Mouse (Mus musculus) kidney, postnatal 4 days (tissue): Measurements from ENCODE around the gene Uqcrc2.
A peak's percentile ranks its signal among the peaks of the same experiment; 100 is the strongest.

Source experiments
- DNase-seq, 2 experiments: peaks; one replicate each; pipeline ENCODE4 v3.0.0; 2021; ENCODE audit warnings: mixed read lengths in 2 of 2

The Uqcrc2 gene

GRCm38 (mm10) chr7:120634711-120635361 is at the start of gene Uqcrc2:
Gene Uqcrc2, plus strand, starts transcription at chr7:120635176.
- peak; percentile 91 to 94 for DNase-seq

GRCm38 (mm10) chr7:120597203-120597743 is 37.7 kb upstream of the Uqcrc2 start:
- no peak for DNase-seq

- peak; percentile 44 to 64 for DNase-seq
These were observed 37.2 kb upstream of the Uqcrc2 start for GRCm38 (mm10) chr7:120597744-120598243.

- DNase-seq, result no peak
These were observed 36.6 kb upstream of the Uqcrc2 start for GRCm38 (mm10) chr7:120598355-120598754.

- no peak for DNase-seq
These were observed 14.8 kb upstream of the Uqcrc2 start for GRCm38 (mm10) chr7:120620075-120620771.

- no peak for DNase-seq
These were observed 14.1 kb upstream of the Uqcrc2 start for GRCm38 (mm10) chr7:120620841-120621240.

- DNase-seq, result peak; percentile 15 to 16
These were observed 2.5 kb upstream of the Uqcrc2 start for GRCm38 (mm10) chr7:120632518-120632917.

GRCm38 (mm10) chr7:120634301-120634700 is 675 bp upstream of the Uqcrc2 start:
- DNase-seq, result peak; percentile 13 to 41

GRCm38 (mm10) chr7:120635362-120635781 is 396 bp downstream of the Uqcrc2 start:
- no peak for DNase-seq

GRCm38 (mm10) chr7:120635821-120636220 is 845 bp downstream of the Uqcrc2 start:
- DNase-seq, result peak; percentile 11 to 16

- peak in 1 of 2 experiments; percentile 21 for DNase-seq
These were observed 8.2 kb downstream of the Uqcrc2 start for GRCm38 (mm10) chr7:120643217-120643616.

GRCm38 (mm10) chr7:120647849-120648248 is 12.9 kb downstream of the Uqcrc2 start:
- DNase-seq, result no peak

GRCm38 (mm10) chr7:120662079-120662478 is 27.1 kb downstream of the Uqcrc2 start:
- DNase-seq, result no peak

- peak; percentile 88 to 89 for DNase-seq
These were observed 35.3 kb downstream of the Uqcrc2 start, which contains the start of gene Pdzd9 for GRCm38 (mm10) chr7:120670153-120670875. Gene Pdzd9, minus strand, starts transcription at chr7:120670343.

GRCm38 (mm10) chr7:120671271-120671670 is 36.3 kb downstream of the Uqcrc2 start:
- DNase-seq, result no peak

GRCm38 (mm10) chr7:120677001-120677643 is 42.1 kb downstream of the Uqcrc2 start, which contains the start of gene Mosmo:
Gene Mosmo, plus strand, starts transcription at chr7:120677618.
- peak; percentile 86 to 90 for DNase-seq

- DNase-seq, result peak; percentile 53 to 66
These were observed 43.0 kb downstream of the Uqcrc2 start for GRCm38 (mm10) chr7:120677764-120678531.

- no peak for DNase-seq
These were observed 44.0 kb downstream of the Uqcrc2 start for GRCm38 (mm10) chr7:120679023-120679422.

- DNase-seq, result no peak
These were observed 47.0 kb downstream of the Uqcrc2 start for GRCm38 (mm10) chr7:120682002-120682401.

- DNase-seq, result peak in 1 of 2 experiments; percentile 9
These were observed 49.8 kb downstream of the Uqcrc2 start for GRCm38 (mm10) chr7:120684731-120685161.

- no peak for DNase-seq
These were observed 50.3 kb downstream of the Uqcrc2 start for GRCm38 (mm10) chr7:120685227-120685626.
